Comparison of ENCODE assay signal across 9 mouse cellular contexts in genomic region chr11:116940088-116940855, GRCm38 (mm10). TPM values are rescaled to one million over a fixed set of nuclear protein-coding genes. Genes with fewer than 3 reads are reported as not detected.
A peak's percentile ranks its signal among the peaks of the same experiment; 100 is the strongest.
DNase-seq lines count a peak whose midpoint lies in the region; ATAC-seq lines count a peak whose summit lies in the region.
"Had no signal": no experiment of that assay in that cellular context is flagged by ENCODE, and none has a peak within 500 bp of the region (broad histone marks: within the 10 kb centered on the region; RNA-seq: fewer than 3 reads in every experiment).

No protein-coding gene starts in this region.

- no peaks in the 10 kb centered on the region for H3K27me3 ChIP-seq in lung, embryonic 16.5 days (ENCODE audit: control insufficient read depth, insufficient read depth, low read depth, low read length)
- H3K27me3 ChIP-seq in embryonic facial prominence, embryonic 15.5 days = no peaks in the 10 kb centered on the region
- H3K27me3 ChIP-seq in intestine, embryonic 16.5 days (replicated peaks; ENCODE audit: control insufficient read depth, insufficient read depth, low read length) = no peaks in the 10 kb centered on the region
- H3K27me3 ChIP-seq in stomach, embryonic 15.5 days (replicated peaks) = no peaks in the 10 kb centered on the region

- peak overlapping the region; percentile 56 for H3K4me2 ChIP-seq in lung, embryonic 16.5 days (ENCODE audit: low read depth, low read length)
- peak overlapping the region; percentile 49 for H3K4me2 ChIP-seq in embryonic facial prominence, embryonic 15.5 days (replicated peaks)
- H3K4me2 ChIP-seq in intestine, embryonic 16.5 days (ENCODE audit: low read depth, low read length) = peak overlapping the region; percentile 37
- H3K4me2 ChIP-seq in stomach, embryonic 15.5 days = peak overlapping the region; percentile 49

- H3K4me3 ChIP-seq in lung, embryonic 16.5 days (ENCODE audit: low read length) = peak overlapping the region; percentile 28
- H3K4me3 ChIP-seq in embryonic facial prominence, embryonic 15.5 days (replicated peaks) = peak overlapping the region; percentile 29
- peak overlapping the region; percentile 18; the same call in 1 of the 2 replicates for H3K4me3 ChIP-seq in intestine, embryonic 16.5 days (ENCODE audit: low read length)
- peak overlapping the region; percentile 28 for H3K4me3 ChIP-seq in stomach, embryonic 15.5 days (replicated peaks)

- no peak for DNase-seq in lung, postnatal 14 days
- DNase-seq in layer of hippocampus, adult 8-10 months (ENCODE audit: low spot score in 2 of 2) = no peak
- DNase-seq in cerebellum, postnatal 4 days (ENCODE audit: low spot score in 2 of 2) = no peak
- DNase-seq: thymus, postnatal 4 days had no signal

- peak overlapping the region; percentile 25; the same call in 1 of the 2 replicates for H3K9ac ChIP-seq in lung, embryonic 16.5 days (ENCODE audit: low read length)
- no peak overlapping the region for H3K9ac ChIP-seq in embryonic facial prominence, embryonic 15.5 days
- no peak overlapping the region for H3K9ac ChIP-seq in intestine, embryonic 16.5 days (ENCODE audit: low read depth, low read length)
- no peak overlapping the region for H3K9ac ChIP-seq in stomach, embryonic 15.5 days

- no peaks in the 10 kb centered on the region for H3K9me3 ChIP-seq in lung, embryonic 16.5 days (ENCODE audit: control insufficient read depth, low read length)
- no peaks in the 10 kb centered on the region for H3K9me3 ChIP-seq in embryonic facial prominence, embryonic 15.5 days (replicated peaks)
- H3K9me3 ChIP-seq in intestine, embryonic 16.5 days (ENCODE audit: control insufficient read depth, low read length) = no peaks in the 10 kb centered on the region
- H3K9me3 ChIP-seq in stomach, embryonic 15.5 days = no peaks in the 10 kb centered on the region

- no peaks in the 10 kb centered on the region for H3K36me3 ChIP-seq in lung, embryonic 16.5 days (ENCODE audit: control insufficient read depth, insufficient read depth, low read length)
- no peaks in the 10 kb centered on the region for H3K36me3 ChIP-seq in embryonic facial prominence, embryonic 15.5 days
- no peaks in the 10 kb centered on the region for H3K36me3 ChIP-seq in intestine, embryonic 16.5 days (ENCODE audit: control insufficient read depth, insufficient read depth, low read length)
- H3K36me3 ChIP-seq in stomach, embryonic 15.5 days = no peaks in the 10 kb centered on the region

- no peak overlapping the region for H3K27ac ChIP-seq in lung, embryonic 16.5 days (ENCODE audit: low read length)
- peak overlapping the region; percentile 49; the same call in 1 of the 2 replicates for H3K27ac ChIP-seq in embryonic facial prominence, embryonic 15.5 days (replicated peaks)
- no peak overlapping the region for H3K27ac ChIP-seq in intestine, embryonic 16.5 days (ENCODE audit: low read length)
- no peak overlapping the region for H3K27ac ChIP-seq in stomach, embryonic 15.5 days

- peak; percentile 61 for ATAC-seq in lung, embryonic 16.5 days (ENCODE audit: low read depth)
- no peak for ATAC-seq in embryonic facial prominence, embryonic 15.5 days (ENCODE audit: insufficient number of reproducible peaks, low FRiP score, low TSS enrichment, low read depth)
- no peak for ATAC-seq in intestine, embryonic 16.5 days
- ATAC-seq in stomach, embryonic 15.5 days (ENCODE audit: insufficient read depth, low FRiP score, low read depth) = no peak
- no peak for ATAC-seq in megakaryocyte, adult 5-6 weeks (ENCODE audit: poor library complexity, severe bottlenecking)

- 6% methylated on average over 19 of the region's 20 CpGs for WGBS in lung, embryonic 16.5 days
- WGBS in embryonic facial prominence, embryonic 15.5 days = 3% methylated on average over 20 of the region's 20 CpGs
- 7% methylated on average over 18 of the region's 20 CpGs for WGBS in intestine, embryonic 16.5 days
- WGBS in stomach, embryonic 15.5 days = 7% methylated on average over 20 of the region's 20 CpGs

- H3K4me1 ChIP-seq in lung, embryonic 16.5 days (replicated peaks; ENCODE audit: control insufficient read depth, insufficient read depth, low read length) = peaks cover 3% of the 10 kb centered on the region; the same call in 1 of the 2 replicates
- H3K4me1 ChIP-seq in embryonic facial prominence, embryonic 15.5 days = 0 out of 2 replicates have a peak, but pooled peaks cover 12% of the 10 kb centered on the region
- H3K4me1 ChIP-seq in intestine, embryonic 16.5 days (ENCODE audit: control insufficient read depth, insufficient read depth, low read length) = peaks cover 11% of the 10 kb centered on the region; the same call in 1 of the 2 replicates
- peaks cover 13% of the 10 kb centered on the region for H3K4me1 ChIP-seq in stomach, embryonic 15.5 days

RNA-seq across cellular contexts. Expression of gene Mgat5b, which starts 21.6 kb away (rescaled TPM):
- polyA plus RNA-seq in lung, embryonic 16.5 days (2015; fragmentation: Nextera tagmentation; extraction: Ambion mirVana) = 0.18 and 0.19 TPM in 2 replicates
- polyA plus RNA-seq in embryonic facial prominence, embryonic 15.5 days (2015; fragmentation: Nextera tagmentation; extraction: Ambion mirVana) = 3.0 and 3.2 TPM in 2 replicates
- polyA plus RNA-seq in intestine, embryonic 16.5 days (2015; fragmentation: Nextera tagmentation; extraction: Ambion mirVana) = 0.54 and 0.55 TPM in 2 replicates
- 1.2 TPM in 2 replicates for polyA plus RNA-seq in stomach, embryonic 15.5 days (2015; fragmentation: Nextera tagmentation; extraction: Ambion mirVana)
- 10 to 100 TPM; 37.8 to 47.5 (median 42.6) TPM for total RNA-seq in layer of hippocampus, adult 8-10 months (2022)
- total RNA-seq in megakaryocyte, adult 5-6 weeks (2015) = not detected in 2 replicates
- total RNA-seq in megakaryocyte, adult 5-6 weeks (2017) = 0.22 TPM in 1 of 2 replicates, not detected in the other
